Mouse (Mus musculus): ENCODE measurements around the gene Gm42674.

DNA sequence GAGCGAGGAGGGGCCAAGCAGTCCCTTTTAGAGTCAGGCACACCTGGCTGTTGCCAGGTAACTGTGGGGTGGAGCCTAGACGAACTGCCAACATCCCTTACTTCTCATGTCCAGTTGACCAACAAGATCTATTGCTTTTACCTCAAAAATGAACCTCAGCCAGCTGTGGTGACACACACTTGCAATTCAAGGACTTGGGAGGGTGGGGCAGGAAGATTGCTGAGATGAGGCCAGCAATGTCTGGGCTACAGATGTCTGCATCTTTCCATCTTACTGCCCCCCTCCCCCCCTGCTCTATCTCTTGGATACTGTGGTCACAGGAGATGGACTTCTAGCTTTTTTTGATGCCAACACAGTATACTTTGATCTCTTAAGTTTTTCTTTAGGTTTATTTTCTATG is 49.5 kb upstream of the Gm42674 start:
- TF ChIP-seq CTCF (IDR thresholded peaks at IDR 0.05; ENCODE audit: borderline replicate concordance, control insufficient read depth, extremely low read depth, insufficient read depth, low read length, poor library complexity) (no peak), POLR2A (IDR thresholded peaks at IDR 0.05; ENCODE audit: control insufficient read depth, extremely low read depth, insufficient read depth, low read length, poor library complexity) (no peak)

All from thymus, adult 2 months (tissue).